ENCODE assay signal across 1 mouse cellular context in the genomic region with DNA sequence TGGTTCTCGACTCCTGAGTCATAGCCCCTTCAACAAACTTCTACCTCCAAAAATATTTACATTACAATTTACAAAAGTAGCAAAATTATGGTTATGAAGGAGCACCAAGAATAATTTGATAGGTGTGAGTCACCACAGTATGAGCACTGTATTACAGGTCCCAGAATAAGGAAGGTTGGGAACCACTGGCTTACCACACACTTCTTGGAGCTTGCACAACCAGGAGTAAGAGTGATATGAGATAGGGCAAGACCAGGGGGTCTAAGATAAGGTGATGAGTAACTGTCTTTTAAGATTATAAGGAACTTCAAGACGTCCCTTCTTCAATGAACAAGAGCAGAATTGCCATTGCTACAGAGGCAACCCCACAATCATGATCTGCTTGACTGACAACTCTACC.
TF ChIP-seq lines count a peak whose summit lies in the region.

No protein-coding gene starts in this region.

TF ChIP-seq in MEL, 35 proteins besides CTCF, POLR2A, EP300 and RAD21 (continued from another document):
- TF ChIP-seq USF2 (IDR thresholded peaks at IDR 0.05; ENCODE audit: borderline replicate concordance in 1 of 2, insufficient read depth in 1 of 2, low read depth in 1 of 2, low read length in 2 of 2) (no peak), SMC3 (IDR thresholded peaks at IDR 0.05; ENCODE audit: low read depth, low read length) (no peak), ZNF384 (IDR thresholded peaks at IDR 0.05; ENCODE audit: low read depth, low read length) (no peak), KAT2A (conservative IDR thresholded peaks at IDR 0.05; ENCODE audit: low read depth, low read length) (no peak), CHD1 (IDR thresholded peaks at IDR 0.05; ENCODE audit: low read depth, low read length) (no peak), ZC3H11A (IDR thresholded peaks at IDR 0.05; ENCODE audit: low read depth, low read length) (no peak), MYB (IDR thresholded peaks at IDR 0.05; ENCODE audit: low read depth, low read length) (peak; percentile 35; the same call in 1 of the 2 replicates), ELF1 (IDR thresholded peaks at IDR 0.05; ENCODE audit: low read depth, low read length) (no peak)
